Mouse (Mus musculus) cortical plate, adult 2 months (tissue): ENCODE results near the gene Fam24a.

Experiments
- CTCF ChIP-seq: fragments of 200-500 bp; IDR thresholded peaks from 2 replicates; pipeline ENCODE4 v1.5.1; 2011; ENCODE audit warnings: mild to moderate bottlenecking, control low read depth, low read length; ENCODE audit not compliant: insufficient read depth; ENCODE audit errors: extremely low read depth
- POLR2A ChIP-seq: fragments of 200-500 bp; IDR thresholded peaks from 2 replicates; pipeline ENCODE4 v1.6.1; 2011; ENCODE audit warnings: mild to moderate bottlenecking, low read length, control low read depth; ENCODE audit not compliant: insufficient read depth; ENCODE audit errors: extremely low read depth

DNA sequence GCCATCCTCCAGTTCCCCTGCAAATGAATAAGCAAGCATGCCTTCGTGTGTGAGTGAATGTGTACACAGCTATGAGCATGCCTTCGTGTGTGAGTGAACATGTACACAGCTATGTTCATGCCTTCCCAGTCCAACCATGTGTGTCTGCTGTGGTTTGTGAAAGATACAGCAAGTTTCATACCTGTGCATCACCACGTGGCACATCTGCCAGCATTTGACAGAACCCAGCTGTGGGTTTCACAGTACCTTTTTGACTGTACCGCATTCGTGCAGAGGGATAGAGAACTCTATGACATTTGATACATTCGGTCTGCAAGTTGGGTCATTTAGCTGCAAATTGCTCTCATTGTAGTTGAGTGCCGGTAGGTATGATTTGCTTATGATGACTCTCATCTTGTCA lies 19.2 kb upstream of the Fam24a start:
- TF ChIP-seq POLR2A (no peak), CTCF (no peak)
